Mouse (Mus musculus) forebrain, embryonic 14.5 days (tissue): ENCODE data around the gene Traf3. TPM values are rescaled to one million over a fixed set of nuclear protein-coding genes. Genes with fewer than 3 reads are reported as not detected.

Experiments
- ATAC-seq: fragments of 200-750 bp; cut with Nextera tagmentation; 2 replicates; pipeline ENCODE4 v1.8.0; 2017; ENCODE audit warnings: mild to moderate bottlenecking, moderate library complexity
- DNase-seq: peaks from one replicate; pipeline ENCODE4 v3.0.0-alpha.2; 2015; ENCODE audit warnings: low spot score
- H3K27ac ChIP-seq: fragments of 300-500 bp; sonication (generic); 2 replicates; pipeline ENCODE4 v1.5.1; 2014; ENCODE audit warnings: low read depth, mild to moderate bottlenecking, control low read depth, low read length, moderate library complexity
- H3K27me3 ChIP-seq: fragments of 300-500 bp; sonication (generic); replicated peaks from 2 replicates; pipeline ENCODE4 v1.6.1; 2014; ENCODE audit warnings: low read length, control low read depth, mixed read lengths; ENCODE audit not compliant: control insufficient read depth, insufficient read depth
- H3K36me3 ChIP-seq: fragments of 300-500 bp; sonication (generic); 2 replicates; pipeline ENCODE4 v1.6.1; 2014; ENCODE audit warnings: low read length, control low read depth; ENCODE audit not compliant: control insufficient read depth, insufficient read depth
- H3K4me1 ChIP-seq: fragments of 300-500 bp; sonication (generic); 2 replicates; pipeline ENCODE4 v1.6.1; 2014; ENCODE audit warnings: antibody characterized with exemption, low read length, control low read depth; ENCODE audit not compliant: control insufficient read depth, insufficient read depth
- H3K4me2 ChIP-seq: fragments of 300-500 bp; sonication (generic); 2 replicates; pipeline ENCODE4 v1.6.1; 2014; ENCODE audit warnings: mild to moderate bottlenecking, control low read depth, low read length
- H3K4me3 ChIP-seq: fragments of 300-500 bp; sonication (generic); 2 replicates; pipeline ENCODE4 v1.5.1; 2014; ENCODE audit warnings: low read depth, low read length, control low read depth
- H3K9ac ChIP-seq: fragments of 300-500 bp; sonication (generic); 2 replicates; pipeline ENCODE4 v1.6.1; 2014; ENCODE audit warnings: mild to moderate bottlenecking, low read length, control low read depth, moderate library complexity
- H3K9me3 ChIP-seq: fragments of 300-500 bp; sonication (generic); replicated peaks from 2 replicates; pipeline ENCODE4 v1.6.1; 2016; ENCODE audit warnings: low read length, control low read depth, mixed read lengths; ENCODE audit not compliant: control insufficient read depth
- WGBS: fragments of 180-500 bp; shearing (Covaris S2); extraction: QIAGEN DNeasy Blood & Tissue Kit; methylation state at CpG from one replicate; pipeline ENCODE4 v1.1.7; 2014; 5-methylcytosine and 5-hydroxymethylcytosine counted together
- polyA plus RNA-seq: library from polyadenylated mRNA; unstranded; fragments of >200 nt; fragmentation: Nextera tagmentation; extraction: Ambion mirVana; gene quantifications from 2 replicates; pipeline ENCODE4 v1.2.1, GENCODE M21; 2014

Gene Traf3
- polyA plus RNA-seq, 1 experiment from 2014 or later = 9.8 TPM

DNA sequence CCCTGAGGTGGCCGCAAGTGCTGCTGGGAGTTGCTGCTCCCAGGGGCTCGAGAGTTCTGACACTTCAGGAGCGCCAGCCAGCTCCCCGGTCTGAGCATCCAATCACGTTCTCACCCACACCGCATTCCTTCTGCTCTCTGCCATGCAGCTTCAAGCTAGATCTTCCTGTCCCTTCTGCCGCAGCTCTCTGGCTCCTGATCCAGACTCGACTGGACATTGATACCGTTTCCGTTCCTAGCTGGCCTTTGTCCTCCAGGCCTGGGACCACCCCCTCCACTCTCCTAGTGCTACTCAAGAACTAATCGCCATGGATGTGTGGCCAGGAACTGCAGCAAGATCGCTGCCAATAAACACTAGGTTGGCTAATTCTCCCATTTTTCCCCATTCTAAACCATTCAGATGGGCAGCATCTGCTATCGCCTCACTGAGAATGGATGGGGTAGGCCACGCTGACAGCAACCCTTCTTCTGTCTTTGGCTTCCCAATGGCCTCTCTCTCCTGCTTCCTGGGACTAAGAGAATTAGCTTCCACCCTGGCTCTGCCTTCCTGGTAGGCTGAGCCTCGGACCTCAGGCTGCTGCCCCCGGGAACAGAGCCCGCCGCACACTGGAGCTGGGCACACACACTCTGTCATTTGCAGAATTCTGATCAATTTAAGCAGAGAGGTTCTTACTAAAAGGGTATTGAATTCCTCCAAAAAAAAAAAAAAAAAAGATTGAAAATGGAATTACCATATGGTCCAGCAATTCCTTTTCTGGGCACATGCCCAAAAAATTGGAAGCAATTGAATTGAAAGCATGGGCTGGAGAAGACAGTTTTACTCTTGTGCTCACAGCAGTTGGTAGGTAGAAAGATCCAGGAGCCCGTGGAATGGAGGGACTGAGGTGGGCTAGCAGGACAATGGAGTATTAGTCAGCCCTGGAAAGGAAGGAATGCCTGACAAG is 31.1 kb upstream of the Traf3 start:
- peak; percentile 56 for DNase-seq
- Histone ChIP-seq H3K27me3 (no peaks in the 10 kb centered on the region), H3K9ac (no peak overlapping the region), H3K36me3 (no peaks in the 10 kb centered on the region), H3K4me3 (no peak overlapping the region), H3K27ac (peak overlapping the region; percentile 67; the same call in 1 of the 2 replicates), H3K4me1 (peaks cover 7% of the 10 kb centered on the region), H3K9me3 (no peaks in the 10 kb centered on the region), H3K4me2 (no peak overlapping the region)
- no peak for ATAC-seq
- 59% methylated on average over 19 of the region's 19 CpGs for WGBS

GRCm38 (mm10) chr12:111135953-111136352 is 30.2 kb upstream of the Traf3 start:
- no peak for DNase-seq
- no peaks in the 10 kb centered on the region for H3K27me3 ChIP-seq
- no peak overlapping the region for H3K9ac ChIP-seq
- H3K4me3 ChIP-seq = no peak overlapping the region
- peaks cover 7% of the 10 kb centered on the region for H3K4me1 ChIP-seq
- H3K36me3 ChIP-seq = no peaks in the 10 kb centered on the region
- no peaks in the 10 kb centered on the region for H3K9me3 ChIP-seq
- no peak overlapping the region for H3K27ac ChIP-seq
- H3K4me2 ChIP-seq = no peak overlapping the region
- WGBS = 65% methylated on average over 3 of the region's 3 CpGs
- ATAC-seq = no peak

GRCm38 (mm10) chr12:111137079-111137478 is 29.1 kb upstream of the Traf3 start:
- Histone ChIP-seq H3K36me3 (no peaks in the 10 kb centered on the region), H3K9ac (no peak overlapping the region), H3K4me2 (no peak overlapping the region), H3K4me3 (no peak overlapping the region), H3K27ac (no peak overlapping the region), H3K9me3 (no peaks in the 10 kb centered on the region), H3K4me1 (peaks cover 7% of the 10 kb centered on the region), H3K27me3 (no peaks in the 10 kb centered on the region)
- DNase-seq = no peak
- ATAC-seq = no peak
- 62% methylated on average over 2 of the region's 2 CpGs for WGBS

GRCm38 (mm10) chr12:111143005-111143508 is 23.1 kb upstream of the Traf3 start:
- DNase-seq (peak; percentile 89), ATAC-seq (peak; percentile 88)
- 4% methylated on average over 12 of the region's 12 CpGs for WGBS
- H3K27ac ChIP-seq = peak overlapping the region; percentile 86
- peak overlapping the region; percentile 39 for H3K4me2 ChIP-seq
- peak overlapping the region; percentile 35; the same call in 1 of the 2 replicates for H3K9ac ChIP-seq
- no peaks in the 10 kb centered on the region for H3K9me3 ChIP-seq
- H3K36me3 ChIP-seq = no peaks in the 10 kb centered on the region
- no peaks in the 10 kb centered on the region for H3K27me3 ChIP-seq
- no peak overlapping the region for H3K4me3 ChIP-seq
- H3K4me1 ChIP-seq = peaks cover 21% of the 10 kb centered on the region

GRCm38 (mm10) chr12:111143509-111144063 is 22.6 kb upstream of the Traf3 start:
- peak overlapping the region; percentile 35; the same call in 1 of the 2 replicates for H3K9ac ChIP-seq
- H3K4me2 ChIP-seq = peak overlapping the region; percentile 39
- DNase-seq (peak; percentile 52), ATAC-seq (peak; percentile 40)
- H3K27me3 ChIP-seq = no peaks in the 10 kb centered on the region
- H3K4me1 ChIP-seq = peaks cover 21% of the 10 kb centered on the region
- H3K9me3 ChIP-seq = no peaks in the 10 kb centered on the region
- no peak overlapping the region for H3K4me3 ChIP-seq
- WGBS = 61% methylated on average over 16 of the region's 16 CpGs
- peak overlapping the region; percentile 86 for H3K27ac ChIP-seq
- H3K36me3 ChIP-seq = no peaks in the 10 kb centered on the region

- H3K36me3 ChIP-seq = no peaks in the 10 kb centered on the region
- WGBS = 93% methylated on average over 2 of the region's 2 CpGs
- H3K4me2 ChIP-seq = no peak overlapping the region
- no peak overlapping the region for H3K9ac ChIP-seq
- DNase-seq (no peak), ATAC-seq (no peak)
- H3K4me3 ChIP-seq = no peak overlapping the region
- H3K27ac ChIP-seq = no peak overlapping the region
- H3K4me1 ChIP-seq = peaks cover 21% of the 10 kb centered on the region
- H3K9me3 ChIP-seq = no peaks in the 10 kb centered on the region
- no peaks in the 10 kb centered on the region for H3K27me3 ChIP-seq
Measured at GRCm38 (mm10) chr12:111144598-111144997, 21.6 kb upstream of the Traf3 start.

GRCm38 (mm10) chr12:111145269-111145668 is 20.9 kb upstream of the Traf3 start:
- WGBS = 48% methylated on average over 9 of the region's 9 CpGs
- Histone ChIP-seq H3K4me2 (no peak overlapping the region), H3K9me3 (no peaks in the 10 kb centered on the region), H3K27me3 (no peaks in the 10 kb centered on the region), H3K4me1 (peaks cover 21% of the 10 kb centered on the region), H3K4me3 (no peak overlapping the region), H3K27ac (no peak overlapping the region), H3K36me3 (no peaks in the 10 kb centered on the region), H3K9ac (no peak overlapping the region)
- peak; percentile 62 for DNase-seq
- ATAC-seq = peak; percentile 32; the same call in 1 of the 2 replicates

GRCm38 (mm10) chr12:111149495-111150235 is 16.5 kb upstream of the Traf3 start:
- no peak for ATAC-seq
- H3K4me2 ChIP-seq = no peak overlapping the region
- no peak overlapping the region for H3K9ac ChIP-seq

More at GRCm38 (mm10) chr12:111149495-111150235, 16.5 kb upstream of the Traf3 start:
- no peak overlapping the region for H3K27ac ChIP-seq
- H3K9me3 ChIP-seq = no peaks in the 10 kb centered on the region
- peaks cover 11% of the 10 kb centered on the region for H3K4me1 ChIP-seq
- H3K4me3 ChIP-seq = no peak overlapping the region
- DNase-seq = no peak
- no peaks in the 10 kb centered on the region for H3K27me3 ChIP-seq
- WGBS = 72% methylated on average over 17 of the region's 17 CpGs
- H3K36me3 ChIP-seq = no peaks in the 10 kb centered on the region
